Mouse (Mus musculus): ENCODE data around the gene Gltp.

Gene Gltp

GRCm38 (mm10) chr5:114702403-114703392 is 11.9 kb upstream of the Gltp start:
- no peak for DNase-seq (ENCODE audit: extremely low read depth, low read depth, low spot score)

GRCm38 (mm10) chr5:114699015-114699414 is 8.2 kb upstream of the Gltp start:
- no peak for DNase-seq (ENCODE audit: extremely low read depth, low read depth, low spot score)

- DNase-seq (ENCODE audit: extremely low read depth, low read depth, low spot score) = no peak
Measured at GRCm38 (mm10) chr5:114698044-114698746, 7.4 kb upstream of the Gltp start.

GRCm38 (mm10) chr5:114696939-114697338 is 6.2 kb upstream of the Gltp start:
- no peak for DNase-seq (ENCODE audit: extremely low read depth, low read depth, low spot score)

- no peak for DNase-seq (ENCODE audit: extremely low read depth, low read depth, low spot score)
Measured at GRCm38 (mm10) chr5:114695775-114696174, 5.0 kb upstream of the Gltp start.

GRCm38 (mm10) chr5:114689700-114690366 is 951 bp downstream of the Gltp start:
- DNase-seq (ENCODE audit: extremely low read depth, low read depth, low spot score) = no peak

- DNase-seq (ENCODE audit: extremely low read depth, low read depth, low spot score) = no peak
Measured at GRCm38 (mm10) chr5:114688703-114689102, 2.1 kb downstream of the Gltp start.

- DNase-seq (ENCODE audit: extremely low read depth, low read depth, low spot score) = no peak
Measured at GRCm38 (mm10) chr5:114687901-114688300, 2.9 kb downstream of the Gltp start.

- no peak for DNase-seq (ENCODE audit: extremely low read depth, low read depth, low spot score)
Measured at GRCm38 (mm10) chr5:114686726-114687210, 4.0 kb downstream of the Gltp start.

GRCm38 (mm10) chr5:114685986-114686385 is 4.8 kb downstream of the Gltp start:
- no peak for DNase-seq (ENCODE audit: extremely low read depth, low read depth, low spot score)

GRCm38 (mm10) chr5:114681717-114682116 is 9.1 kb downstream of the Gltp start:
- DNase-seq (ENCODE audit: extremely low read depth, low read depth, low spot score) = no peak

GRCm38 (mm10) chr5:114680676-114681285 is 10.0 kb downstream of the Gltp start:
- DNase-seq (ENCODE audit: extremely low read depth, low read depth, low spot score) = no peak

GRCm38 (mm10) chr5:114679841-114680591 is 10.8 kb downstream of the Gltp start:
- no peak for DNase-seq (ENCODE audit: extremely low read depth, low read depth, low spot score)

- DNase-seq (ENCODE audit: extremely low read depth, low read depth, low spot score) = no peak
Measured at GRCm38 (mm10) chr5:114674594-114674993, 16.2 kb downstream of the Gltp start.

GRCm38 (mm10) chr5:114673114-114673513 is 17.7 kb downstream of the Gltp start:
- no peak for DNase-seq (ENCODE audit: extremely low read depth, low read depth, low spot score)

- DNase-seq (ENCODE audit: extremely low read depth, low read depth, low spot score) = no peak
Measured at GRCm38 (mm10) chr5:114669014-114669413, 21.8 kb downstream of the Gltp start.

GRCm38 (mm10) chr5:114667228-114667856 is 23.4 kb downstream of the Gltp start:
- no peak for DNase-seq (ENCODE audit: extremely low read depth, low read depth, low spot score)

- DNase-seq (ENCODE audit: extremely low read depth, low read depth, low spot score) = no peak
Measured at GRCm38 (mm10) chr5:114666659-114667058, 24.1 kb downstream of the Gltp start.

GRCm38 (mm10) chr5:114664750-114665149 is 26.0 kb downstream of the Gltp start:
- no peak for DNase-seq (ENCODE audit: extremely low read depth, low read depth, low spot score)

GRCm38 (mm10) chr5:114664139-114664538 is 26.6 kb downstream of the Gltp start:
- no peak for DNase-seq (ENCODE audit: extremely low read depth, low read depth, low spot score)
